Mouse (Mus musculus) heart, embryonic 16.5 days (tissue): ENCODE data around the gene Lrfn4. TPM values are rescaled to one million over a fixed set of nuclear protein-coding genes. Genes with fewer than 3 reads are reported as not detected.

Experiments
- ATAC-seq: fragments of 200-750 bp; cut with Nextera tagmentation; replicated peaks from 2 replicates; pipeline ENCODE4 v1.8.0; 2017; ENCODE audit warnings: moderate number of reproducible peaks; ENCODE audit not compliant: insufficient read depth, low FRiP score; ENCODE audit errors: extremely low read depth
- H3K27ac ChIP-seq: fragments of 300-500 bp; sonication (generic); 2 replicates; pipeline ENCODE4 v1.5.1; 2014; ENCODE audit warnings: mild to moderate bottlenecking, low read length, control low read depth, moderate library complexity
- H3K27me3 ChIP-seq: fragments of 300-500 bp; sonication (generic); 2 replicates; pipeline ENCODE4 v1.6.1; 2014; ENCODE audit warnings: low read length, mixed read lengths; ENCODE audit not compliant: control insufficient read depth, insufficient read depth
- H3K36me3 ChIP-seq: fragments of 300-500 bp; sonication (generic); 2 replicates; pipeline ENCODE4 v1.6.1; 2014; ENCODE audit not compliant: control insufficient read depth, insufficient read depth
- H3K4me1 ChIP-seq: fragments of 300-500 bp; sonication (generic); 2 replicates; pipeline ENCODE4 v1.6.1; 2014; ENCODE audit warnings: low read length, mixed read lengths; ENCODE audit not compliant: control insufficient read depth, insufficient read depth
- H3K4me2 ChIP-seq: fragments of 300-500 bp; sonication (generic); 2 replicates; pipeline ENCODE4 v1.6.1; 2014; ENCODE audit warnings: low read depth, mild to moderate bottlenecking, control low read depth, low read length
- H3K4me3 ChIP-seq: fragments of 300-500 bp; sonication (generic); 2 replicates; pipeline ENCODE4 v1.5.1; 2014; ENCODE audit warnings: mild to moderate bottlenecking, control low read depth, low read length
- H3K9ac ChIP-seq: fragments of 300-500 bp; sonication (generic); 2 replicates; pipeline ENCODE4 v1.6.1; 2014; ENCODE audit warnings: low read length, control low read depth
- H3K9me3 ChIP-seq: fragments of 300-500 bp; sonication (generic); replicated peaks from 2 replicates; pipeline ENCODE4 v1.6.1; 2016; ENCODE audit warnings: low read length; ENCODE audit not compliant: control insufficient read depth
- WGBS: fragments of 180-500 bp; shearing (Covaris S2); extraction: QIAGEN DNeasy Blood & Tissue Kit; methylation state at CpG from one replicate; pipeline ENCODE4 v1.1.7; 2014; 5-methylcytosine and 5-hydroxymethylcytosine counted together
- microRNA-seq: library from miRNA; unstranded; fragments of <30 nt; microRNA quantifications from one replicate; pipeline ENCODE4, GENCODE M21; 2017
- polyA plus RNA-seq: library from polyadenylated mRNA; unstranded; fragments of >200 nt; fragmentation: Nextera tagmentation; extraction: Ambion mirVana; gene quantifications from 2 replicates; pipeline ENCODE4 v1.2.1, GENCODE M21; 2015

Gene Lrfn4
- polyA plus RNA-seq, 1 experiment from 2014 or later = 1.8 TPM

GRCm38 (mm10) chr19:4567665-4568064 is 47.8 kb downstream of the Lrfn4 start:
- Histone ChIP-seq H3K9ac (no peak overlapping the region), H3K9me3 (no peaks in the 10 kb centered on the region), H3K36me3 (no peaks in the 10 kb centered on the region), H3K27me3 (no peaks in the 10 kb centered on the region), H3K4me2 (no peak overlapping the region), H3K4me3 (no peak overlapping the region), H3K4me1 (peaks cover 3% of the 10 kb centered on the region; the same call in 1 of the 2 replicates), H3K27ac (no peak overlapping the region)
- ATAC-seq = no peak
- 67% methylated on average over 2 of the region's 2 CpGs for WGBS

- ATAC-seq = no peak
- Histone ChIP-seq H3K4me3 (no peak overlapping the region), H3K9ac (no peak overlapping the region), H3K36me3 (no peaks in the 10 kb centered on the region), H3K4me2 (no peak overlapping the region), H3K27me3 (no peaks in the 10 kb centered on the region), H3K4me1 (peaks cover 3% of the 10 kb centered on the region; the same call in 1 of the 2 replicates), H3K27ac (no peak overlapping the region), H3K9me3 (no peaks in the 10 kb centered on the region)
- WGBS = 81% methylated on average over 2 of the region's 2 CpGs
Observed at GRCm38 (mm10) chr19:4566880-4567279, 48.6 kb downstream of the Lrfn4 start.

GRCm38 (mm10) chr19:4565678-4566077 is 49.8 kb downstream of the Lrfn4 start:
- Histone ChIP-seq H3K4me3 (no peak overlapping the region), H3K27ac (no peak overlapping the region), H3K4me1 (peaks cover 3% of the 10 kb centered on the region; the same call in 1 of the 2 replicates), H3K9me3 (no peaks in the 10 kb centered on the region), H3K27me3 (no peaks in the 10 kb centered on the region), H3K9ac (no peak overlapping the region), H3K36me3 (no peaks in the 10 kb centered on the region), H3K4me2 (no peak overlapping the region)
- 89% methylated on average over 5 of the region's 5 CpGs for WGBS
- ATAC-seq = no peak

Small RNA genes lying within 50 kb of the gene (microRNA-seq; reads per million reads assigned to microRNA genes)
- gene Mir6986 = not detected

Other genes starting within 250 kb of the Lrfn4 start
- gene Kdm2a, start 217.4 kb downstream of the Lrfn4 start, polyA plus RNA-seq = 31.9 and 35.9 TPM in 2 replicates
- 18.3 and 20.4 TPM in 2 replicates for gene Rhod, start 176.2 kb downstream of the Lrfn4 start, polyA plus RNA-seq
- gene Syt12, start 138.2 kb downstream of the Lrfn4 start, polyA plus RNA-seq = 0.76 and 1.1 TPM in 2 replicates
- 0.12 TPM in 1 of 2 replicates, not detected in the other for gene 2010003K11Rik, start 117.1 kb downstream of the Lrfn4 start, polyA plus RNA-seq
- gene Pcx, start 105.2 kb downstream of the Lrfn4 start, polyA plus RNA-seq = 14.1 and 15.8 TPM in 2 replicates
- 38.4 and 41.2 TPM in 2 replicates for gene Rce1, start 10.0 kb upstream of the Lrfn4 start, polyA plus RNA-seq
- 0.62 and 0.66 TPM in 2 replicates for gene Gm960, start 83.0 kb upstream of the Lrfn4 start, polyA plus RNA-seq
- 0.14 and 0.31 TPM in 2 replicates for gene Sptbn2, start 95.5 kb upstream of the Lrfn4 start, polyA plus RNA-seq
- gene Rbm4b, start 140.8 kb upstream of the Lrfn4 start, polyA plus RNA-seq = 34.1 and 38.0 TPM in 2 replicates
- 57.1 and 58.7 TPM in 2 replicates for gene Rbm4, start 178.2 kb upstream of the Lrfn4 start, polyA plus RNA-seq
- gene Gm21992, start 195.9 kb upstream of the Lrfn4 start, polyA plus RNA-seq = 16.2 and 23.9 TPM in 2 replicates
- 54.0 and 55.3 TPM in 2 replicates for gene Rbm14, start 196.0 kb upstream of the Lrfn4 start, polyA plus RNA-seq
- 39.4 and 40.5 TPM in 2 replicates for gene Ccs, start 223.7 kb upstream of the Lrfn4 start, polyA plus RNA-seq
- 0.14 and 0.16 TPM in 2 replicates for gene Ccdc87, start 223.7 kb upstream of the Lrfn4 start, polyA plus RNA-seq
- gene Ctsf, start 239.5 kb upstream of the Lrfn4 start, polyA plus RNA-seq = 35.0 and 42.0 TPM in 2 replicates